ENCODE assay signal across 18 mouse cellular contexts in genomic region chr7:96799816-96800215, GRCm38 (mm10).
DNase-seq lines count a peak whose midpoint lies in the region; ATAC-seq and TF ChIP-seq lines count a peak whose summit lies in the region.
"Had no signal": no experiment of that assay in that cellular context is flagged by ENCODE, and none has a peak within 500 bp of the region (broad histone marks: within the 10 kb centered on the region; RNA-seq: fewer than 3 reads in every experiment).

No protein-coding gene starts in this region.

- H3K27ac ChIP-seq in forebrain, embryonic 11.5 days (ENCODE audit: low read depth, low read length) = no peak overlapping the region
- H3K27ac ChIP-seq in forebrain, postnatal 0 days (ENCODE audit: low read depth, low read length) = no peak overlapping the region
- 0 out of 2 replicates have a peak overlapping the region, but pooled peaks have one; percentile 15 for H3K27ac ChIP-seq in limb, embryonic 13.5 days
- no peak overlapping the region for H3K27ac ChIP-seq in limb, embryonic 10.5 days
- H3K27ac ChIP-seq: gastrocnemius, adult 2 months; intestine, embryonic 15.5 days had no signal

- no peak for TF ChIP-seq CTCF in forebrain, postnatal 0 days (IDR thresholded peaks at IDR 0.05; ENCODE audit: low read depth)

- H3K4me1 ChIP-seq in forebrain, embryonic 11.5 days (replicated peaks; ENCODE audit: control insufficient read depth, insufficient read depth, low read length) = peaks cover 24% of the 10 kb centered on the region
- H3K4me1 ChIP-seq in forebrain, postnatal 0 days (ENCODE audit: insufficient read depth) = peaks cover 11% of the 10 kb centered on the region
- H3K4me1 ChIP-seq in limb, embryonic 13.5 days = peaks cover 70% of the 10 kb centered on the region
- peaks cover 72% of the 10 kb centered on the region for H3K4me1 ChIP-seq in limb, embryonic 10.5 days

- no peak for DNase-seq in forebrain, embryonic 11.5 days (ENCODE audit: low spot score)
- DNase-seq in forebrain, postnatal 0 days = no peak
- no peak for DNase-seq in limb, embryonic 10.5 days (ENCODE audit: low spot score)
- DNase-seq in embryo, embryonic 9.5 days (ENCODE audit: extremely low spot score) = peak; percentile 37
- no peak for DNase-seq in cerebellum, postnatal 14 days
- no peak for DNase-seq in thymus, postnatal 14 days
- DNase-seq: adrenal gland, postnatal 14 days; cerebellum, adult 11-12 months; cerebellum, adult 9-10 months; cerebellum, postnatal 36 days; gastrocnemius, adult 2 months; gastrocnemius, postnatal 25 days; kidney, adult 18-20 months had no signal

- H3K4me3 ChIP-seq in forebrain, embryonic 11.5 days (ENCODE audit: low read depth, low read length) = no peak overlapping the region
- no peak overlapping the region for H3K4me3 ChIP-seq in forebrain, postnatal 0 days (ENCODE audit: low read depth, low read length)
- H3K4me3 ChIP-seq in limb, embryonic 13.5 days = no peak overlapping the region
- no peak overlapping the region for H3K4me3 ChIP-seq in limb, embryonic 10.5 days
- H3K4me3 ChIP-seq: embryonic facial prominence, embryonic 13.5 days; gastrocnemius, adult 2 months; heart, embryonic 12.5 days; hindbrain, embryonic 12.5 days; intestine, embryonic 15.5 days had no signal

- no peak overlapping the region for H3K9ac ChIP-seq in forebrain, embryonic 11.5 days (ENCODE audit: low read length)
- H3K9ac ChIP-seq in forebrain, postnatal 0 days = no peak overlapping the region
- H3K9ac ChIP-seq in limb, embryonic 13.5 days = no peak overlapping the region
- H3K9ac ChIP-seq: embryonic facial prominence, embryonic 13.5 days; heart, embryonic 12.5 days; hindbrain, embryonic 12.5 days; intestine, embryonic 15.5 days had no signal

- H3K9me3 ChIP-seq in forebrain, embryonic 11.5 days (ENCODE audit: control insufficient read depth, low read length) = no peaks in the 10 kb centered on the region
- no peaks in the 10 kb centered on the region for H3K9me3 ChIP-seq in forebrain, postnatal 0 days (ENCODE audit: low read length)
- H3K9me3 ChIP-seq in limb, embryonic 13.5 days = no peaks in the 10 kb centered on the region
- no peaks in the 10 kb centered on the region for H3K9me3 ChIP-seq in limb, embryonic 10.5 days (replicated peaks)
- H3K9me3 ChIP-seq: embryonic facial prominence, embryonic 13.5 days; heart, embryonic 12.5 days; hindbrain, embryonic 12.5 days; intestine, embryonic 15.5 days had no signal

- H3K36me3 ChIP-seq in forebrain, embryonic 11.5 days (ENCODE audit: control insufficient read depth, insufficient read depth, low read length) = no peaks in the 10 kb centered on the region
- 0 out of 2 replicates have a peak, but pooled peaks cover under 1% of the 10 kb centered on the region for H3K36me3 ChIP-seq in forebrain, postnatal 0 days (ENCODE audit: insufficient read depth)
- peaks cover 6% of the 10 kb centered on the region; the same call in 1 of the 2 replicates for H3K36me3 ChIP-seq in limb, embryonic 13.5 days
- H3K36me3 ChIP-seq in limb, embryonic 10.5 days = peaks cover 46% of the 10 kb centered on the region
- H3K36me3 ChIP-seq: heart, embryonic 12.5 days; hindbrain, embryonic 12.5 days; intestine, embryonic 15.5 days had no signal

- H3K27me3 ChIP-seq in forebrain, embryonic 11.5 days (ENCODE audit: control insufficient read depth, insufficient read depth, low read length) = no peaks in the 10 kb centered on the region
- H3K27me3 ChIP-seq in forebrain, postnatal 0 days (ENCODE audit: insufficient read depth, low read length) = no peaks in the 10 kb centered on the region
- H3K27me3 ChIP-seq in limb, embryonic 13.5 days = no peaks in the 10 kb centered on the region
- no peaks in the 10 kb centered on the region for H3K27me3 ChIP-seq in limb, embryonic 10.5 days (ENCODE audit: low read depth, poor library complexity, severe bottlenecking)
- H3K27me3 ChIP-seq: embryonic facial prominence, embryonic 13.5 days; heart, embryonic 12.5 days; hindbrain, embryonic 12.5 days; intestine, embryonic 15.5 days had no signal

- WGBS in forebrain, embryonic 11.5 days = 24% methylated on average over 5 of the region's 5 CpGs
- WGBS in forebrain, postnatal 0 days = 40% methylated on average over 5 of the region's 5 CpGs
- 74% methylated on average over 5 of the region's 5 CpGs for WGBS in limb, embryonic 13.5 days
- 59% methylated on average over 5 of the region's 5 CpGs for WGBS in limb, embryonic 10.5 days

- ATAC-seq in forebrain, embryonic 11.5 days (replicated peaks; ENCODE audit: low FRiP score) = no peak
- no peak for ATAC-seq in forebrain, postnatal 0 days
- no peak for ATAC-seq in limb, embryonic 13.5 days (ENCODE audit: low FRiP score, low read depth)
- ATAC-seq: intestine, embryonic 15.5 days had no signal

- H3K4me2 ChIP-seq in forebrain, embryonic 11.5 days (ENCODE audit: low read depth, low read length, severe bottlenecking) = 0 out of 2 replicates have a peak overlapping the region, but pooled peaks have one; percentile 8
- no peak overlapping the region for H3K4me2 ChIP-seq in forebrain, postnatal 0 days (ENCODE audit: low read depth)
- no peak overlapping the region for H3K4me2 ChIP-seq in limb, embryonic 13.5 days (replicated peaks)
- H3K4me2 ChIP-seq: embryonic facial prominence, embryonic 13.5 days; heart, embryonic 12.5 days; hindbrain, embryonic 12.5 days; intestine, embryonic 15.5 days had no signal
